Mouse (Mus musculus): ENCODE data around the gene B430306N03Rik.

- no peak for TF ChIP-seq CTCF (IDR thresholded peaks at IDR 0.05; ENCODE audit: control insufficient read depth, insufficient read depth, low read length)
- no peak for TF ChIP-seq POLR2A (IDR thresholded peaks at IDR 0.05; ENCODE audit: borderline replicate concordance, control insufficient read depth, low read depth, low read length)
Measured at GRCm38 (mm10) chr17:48347287-48347686, 31.3 kb downstream of the B430306N03Rik start.
